Mouse (Mus musculus): ENCODE data around the gene Sema4d.

- no peak for TF ChIP-seq GATA1 (IDR thresholded peaks at IDR 0.05; ENCODE audit: low read length)
- no peak for TF ChIP-seq TAL1 (IDR thresholded peaks at IDR 0.05; ENCODE audit: low read length)
These were observed 14.3 kb downstream of the Sema4d start for GRCm38 (mm10) chr13:51778983-51779962.
